Mouse (Mus musculus): ENCODE results near the gene Gusb.
"Not testable (repeated sequence)": the region's sequence is repeated elsewhere in the genome, so short reads cannot be mapped to it uniquely, and the experiment has no call there.

DNA sequence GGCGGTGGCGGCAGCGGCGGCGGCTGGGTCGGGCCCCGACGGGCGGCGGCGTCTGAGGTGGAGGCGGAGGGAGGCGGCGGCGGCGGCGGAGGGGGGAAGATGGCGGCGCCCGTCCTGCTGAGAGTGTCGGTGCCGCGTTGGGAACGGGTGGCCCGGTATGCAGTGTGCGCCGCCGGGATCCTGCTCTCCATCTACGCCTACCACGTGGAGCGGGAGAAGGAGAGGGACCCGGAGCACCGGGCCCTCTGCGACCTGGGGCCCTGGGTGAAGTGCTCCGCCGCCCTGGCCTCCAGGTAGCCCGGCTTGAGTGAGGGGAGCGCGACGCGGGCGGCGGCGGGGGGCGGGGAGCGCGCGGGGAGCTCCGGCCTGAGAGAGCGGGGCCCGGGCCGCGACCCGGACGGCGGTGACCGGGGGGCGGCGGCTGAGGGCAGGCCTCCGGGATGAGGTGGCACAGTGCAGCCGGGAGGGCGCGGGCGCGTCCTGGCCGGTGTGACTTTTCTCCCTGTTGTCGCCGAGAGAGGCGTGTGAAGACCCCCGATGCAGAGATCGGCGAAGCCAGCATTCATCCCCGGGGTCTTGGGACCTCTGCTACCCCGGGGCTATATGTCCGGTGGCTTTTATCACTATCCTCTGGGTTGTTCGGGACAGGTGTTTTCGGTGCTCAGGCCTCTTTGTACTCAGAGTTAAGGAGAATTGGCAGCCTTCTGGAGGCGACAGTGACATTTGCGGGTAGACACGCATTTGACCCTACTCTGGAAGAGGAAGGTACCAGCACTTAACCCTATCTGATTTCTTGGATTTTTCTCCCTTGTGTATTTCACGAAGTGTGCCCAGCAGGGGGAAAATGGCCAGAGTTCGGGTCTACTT lies 60.5 kb downstream of the Gusb start:
- not testable (repeated sequence) for TF ChIP-seq POLR2A, CTCF (IDR thresholded peaks at IDR 0.05; ENCODE audit: extremely low read depth, insufficient read depth, low read length)
